Mouse (Mus musculus) cortical plate, adult 2 months (tissue): ENCODE data around the gene Ccdc8. TPM values are rescaled to one million over a fixed set of nuclear protein-coding genes. Genes with fewer than 3 reads are reported as not detected.

Source experiments
- H3K27ac ChIP-seq: fragments of 200-500 bp; 2 replicates; pipeline ENCODE4 v1.5.1; 2012; ENCODE audit warnings: low read length, control low read depth, inconsistent platforms; ENCODE audit not compliant: insufficient read depth
- H3K4me1 ChIP-seq: fragments of 200-500 bp; 2 replicates; pipeline ENCODE4 v1.6.1; 2011; ENCODE audit warnings: low read length; ENCODE audit not compliant: control insufficient read depth, insufficient read depth
- H3K4me3 ChIP-seq: fragments of 200-500 bp; 2 replicates; pipeline ENCODE4 v1.5.1; 2011; ENCODE audit warnings: mild to moderate bottlenecking, low read length, control low read depth; ENCODE audit not compliant: insufficient read depth
- CTCF ChIP-seq: fragments of 200-500 bp; IDR thresholded peaks from 2 replicates; pipeline ENCODE4 v1.5.1; 2011; ENCODE audit warnings: mild to moderate bottlenecking, control low read depth, low read length; ENCODE audit not compliant: insufficient read depth; ENCODE audit errors: extremely low read depth
- POLR2A ChIP-seq: fragments of 200-500 bp; IDR thresholded peaks from 2 replicates; pipeline ENCODE4 v1.6.1; 2011; ENCODE audit warnings: mild to moderate bottlenecking, low read length, control low read depth; ENCODE audit not compliant: insufficient read depth; ENCODE audit errors: extremely low read depth
- polyA plus RNA-seq: library from polyadenylated mRNA; depleted of rRNA; stranded (reverse); fragments of >200 nt; gene quantifications from 2 replicates; pipeline ENCODE4 v1.2.3, GENCODE M21; 2012; rRNA removed

Gene Ccdc8
- polyA plus RNA-seq, 1 experiment: 1.8 TPM

- TF ChIP-seq POLR2A (no peak), CTCF (no peak)
- H3K4me1 ChIP-seq: peaks cover 15% of the 10 kb centered on the region
Observed at GRCm38 (mm10) chr7:17028923-17029322, 36.4 kb downstream of the Ccdc8 start.

GRCm38 (mm10) chr7:17030239-17030638 is 37.7 kb downstream of the Ccdc8 start:
- Histone ChIP-seq H3K4me3 (no peak overlapping the region), H3K4me1 (peaks cover 7% of the 10 kb centered on the region; the same call in 1 of the 2 replicates), H3K27ac (no peak overlapping the region)
- no peak for TF ChIP-seq POLR2A
- no peak for TF ChIP-seq CTCF

More at GRCm38 (mm10) chr7:17028923-17029322, 36.4 kb downstream of the Ccdc8 start:
- Histone ChIP-seq H3K4me3 (no peak overlapping the region), H3K27ac (no peak overlapping the region)

GRCm38 (mm10) chr7:17038018-17038695 is 45.6 kb downstream of the Ccdc8 start:
- TF ChIP-seq CTCF (no peak), POLR2A (no peak)
- Histone ChIP-seq H3K27ac (no peak overlapping the region), H3K4me3 (no peak overlapping the region), H3K4me1 (peaks cover 3% of the 10 kb centered on the region)

GRCm38 (mm10) chr7:17039373-17039772 is 46.9 kb downstream of the Ccdc8 start:
- no peak overlapping the region for H3K4me3 ChIP-seq
- peaks cover 6% of the 10 kb centered on the region for H3K4me1 ChIP-seq
- TF ChIP-seq POLR2A: no peak
- H3K27ac ChIP-seq: no peak overlapping the region; the same call in 1 of the 2 replicates

- H3K27ac ChIP-seq: peak overlapping the region; percentile 45; the same call in 1 of the 2 replicates
- H3K4me3 ChIP-seq: no peak overlapping the region
- TF ChIP-seq CTCF (no peak), POLR2A (no peak)
- H3K4me1 ChIP-seq: peaks cover 12% of the 10 kb centered on the region
Observed at GRCm38 (mm10) chr7:17045743-17046142, 53.2 kb downstream of the Ccdc8 start.

Other genes starting within 250 kb of the Ccdc8 start
- gene Slc1a5, start 211.4 kb upstream of the Ccdc8 start, polyA plus RNA-seq: 5.7 and 6.1 TPM in 2 replicates
- 291 and 307 TPM in 2 replicates for gene Strn4, start 176.8 kb upstream of the Ccdc8 start, polyA plus RNA-seq
- gene Fkrp, start 176.0 kb upstream of the Ccdc8 start, polyA plus RNA-seq: 42.3 and 44.0 TPM in 2 replicates
- 6.5 and 6.8 TPM in 2 replicates for gene Prkd2, start 149.8 kb upstream of the Ccdc8 start, polyA plus RNA-seq
- 169 and 184 TPM in 2 replicates for gene Dact3, start 117.4 kb upstream of the Ccdc8 start, polyA plus RNA-seq
- gene Gng8, start 100.9 kb upstream of the Ccdc8 start, polyA plus RNA-seq: 8.3 and 10.9 TPM in 2 replicates
- 0.08 and 0.17 TPM in 2 replicates for gene Ptgir, start 86.2 kb upstream of the Ccdc8 start, polyA plus RNA-seq
- 1,956 and 2,049 TPM in 2 replicates for gene Calm3, start 68.6 kb upstream of the Ccdc8 start, polyA plus RNA-seq
- gene Pnmal2, start 48.0 kb upstream of the Ccdc8 start, polyA plus RNA-seq: 89.8 and 103 TPM in 2 replicates
- gene Pnmal1, start 33.0 kb upstream of the Ccdc8 start, polyA plus RNA-seq: 60.2 and 64.8 TPM in 2 replicates
- gene Gm42372, start 9.6 kb upstream of the Ccdc8 start, polyA plus RNA-seq: 38.9 and 42.5 TPM in 2 replicates
- gene Ppp5c, start 35.2 kb downstream of the Ccdc8 start, polyA plus RNA-seq: 263 and 268 TPM in 2 replicates
- 3.3 and 4.0 TPM in 2 replicates for gene Hif3a, start 69.7 kb downstream of the Ccdc8 start, polyA plus RNA-seq
- 2.9 and 3.0 TPM in 2 replicates for gene Psg16, start 81.3 kb downstream of the Ccdc8 start, polyA plus RNA-seq
- gene Ceacam3, start 157.6 kb downstream of the Ccdc8 start, polyA plus RNA-seq: 0.09 and 0.10 TPM in 2 replicates
- gene Psg29, start 210.8 kb downstream of the Ccdc8 start, polyA plus RNA-seq: 0.15 and 0.17 TPM in 2 replicates